Mouse (Mus musculus) retina, postnatal 1 day (tissue): ENCODE results near the gene Gm266.

Experiments
- DNase-seq: peaks from one replicate; pipeline ENCODE4 v3.0.0-alpha.2; 2012

Gm266 gene

GRCm38 (mm10) chr12:111451561-111451960 is 34.1 kb downstream of the Gm266 start:
- no peak for DNase-seq

DNA sequence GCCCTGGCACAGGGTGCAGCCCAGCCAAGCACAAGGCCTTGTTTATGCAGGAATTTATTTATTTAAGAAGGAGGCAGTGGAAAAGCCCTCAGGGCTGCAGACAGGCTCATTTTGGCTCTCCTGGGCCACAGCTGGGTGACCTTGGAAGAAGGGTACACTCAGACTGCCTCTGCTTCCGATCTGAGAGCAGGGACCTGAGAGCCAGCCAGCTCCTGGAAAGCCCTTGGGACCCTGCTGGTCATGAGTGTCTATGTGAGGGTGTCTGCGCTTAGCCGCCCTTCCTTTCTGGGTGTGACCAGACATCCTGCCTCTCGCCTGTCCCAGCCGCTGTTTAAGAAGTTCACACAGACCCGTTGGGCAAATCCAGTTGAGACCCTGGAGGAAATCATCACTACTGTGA is 35.3 kb downstream of the Gm266 start:
- no peak for DNase-seq

DNA sequence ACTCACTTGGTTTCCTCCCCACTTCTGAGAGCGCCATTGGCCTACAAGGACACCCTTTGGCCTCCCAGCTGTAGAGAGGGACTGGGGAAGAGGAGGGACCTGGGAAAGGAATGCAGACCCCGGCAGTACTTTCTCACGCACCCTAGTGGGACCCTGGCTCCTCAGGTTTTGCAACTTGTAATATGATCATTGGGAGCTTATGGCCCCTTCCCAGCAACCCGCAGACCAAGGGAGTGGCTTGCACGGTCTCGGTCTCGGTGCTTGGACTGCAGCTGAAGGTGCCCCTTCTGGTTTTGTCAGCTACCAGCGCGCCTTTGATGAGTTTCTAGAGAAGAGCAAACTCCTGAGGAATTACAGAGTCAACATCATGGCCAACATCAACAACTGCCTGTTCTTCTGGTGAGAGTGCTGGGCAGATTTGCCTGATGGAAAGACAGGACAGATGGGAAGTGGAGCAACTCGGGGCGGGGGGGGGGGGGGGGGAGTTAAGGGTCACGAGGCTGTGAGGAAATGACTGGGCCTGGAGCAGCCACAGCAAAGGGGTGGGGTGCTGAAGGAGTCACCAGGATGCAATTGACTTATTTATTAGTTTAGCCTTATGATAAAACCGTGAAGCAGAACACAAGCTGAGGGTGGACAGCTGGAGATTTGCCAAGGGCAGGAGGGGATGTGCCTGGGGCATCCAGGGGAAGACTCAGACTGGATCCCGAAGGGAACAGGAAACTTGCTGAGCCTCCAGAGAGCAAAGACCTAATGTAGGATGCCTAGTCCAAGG is 36.5 kb downstream of the Gm266 start:
- DNase-seq: no peak

- DNase-seq: no peak
Observed at GRCm38 (mm10) chr12:111447898-111448760, 37.5 kb downstream of the Gm266 start.

DNA sequence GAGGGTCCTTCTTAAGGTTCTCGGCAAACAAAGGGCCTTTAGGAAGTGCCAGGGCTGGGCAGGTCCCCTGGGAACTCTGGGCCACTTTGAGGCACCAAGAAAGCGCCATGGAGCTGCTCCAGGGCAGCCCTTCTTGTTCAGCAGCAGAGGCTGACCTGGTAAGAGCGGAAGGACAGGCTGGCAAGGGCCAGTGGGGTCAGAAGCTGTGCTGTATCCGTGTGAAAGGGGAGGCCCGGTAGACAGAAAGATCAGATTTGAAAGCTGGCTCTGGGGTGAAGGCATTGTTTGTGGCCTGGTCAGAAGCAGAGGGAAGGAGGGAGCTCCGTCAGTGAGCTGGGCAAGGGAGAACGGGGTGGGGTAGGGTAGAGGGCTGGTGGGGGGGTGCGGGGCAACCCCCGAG is 38.3 kb downstream of the Gm266 start:
- no peak for DNase-seq

DNA sequence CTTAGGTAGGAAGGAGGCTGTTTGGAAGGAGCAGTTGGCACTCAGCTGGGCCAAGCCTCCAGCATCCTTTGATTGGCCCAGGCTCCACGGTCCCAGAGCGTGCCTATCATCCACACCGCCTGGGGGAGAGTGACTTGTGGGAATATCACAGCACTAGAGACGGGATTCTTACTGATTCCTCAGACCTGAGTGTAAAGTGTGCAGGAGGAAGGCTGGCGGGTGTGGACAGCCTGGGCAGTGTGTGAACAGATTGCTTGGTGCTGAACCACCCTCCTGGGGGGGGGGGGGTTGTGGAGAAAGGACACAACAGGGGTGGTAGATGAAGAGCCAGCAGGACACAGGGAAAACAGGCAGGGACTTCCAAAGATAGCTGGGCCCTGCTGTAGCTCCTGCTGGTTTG is 38.9 kb downstream of the Gm266 start:
- DNase-seq: no peak

DNA sequence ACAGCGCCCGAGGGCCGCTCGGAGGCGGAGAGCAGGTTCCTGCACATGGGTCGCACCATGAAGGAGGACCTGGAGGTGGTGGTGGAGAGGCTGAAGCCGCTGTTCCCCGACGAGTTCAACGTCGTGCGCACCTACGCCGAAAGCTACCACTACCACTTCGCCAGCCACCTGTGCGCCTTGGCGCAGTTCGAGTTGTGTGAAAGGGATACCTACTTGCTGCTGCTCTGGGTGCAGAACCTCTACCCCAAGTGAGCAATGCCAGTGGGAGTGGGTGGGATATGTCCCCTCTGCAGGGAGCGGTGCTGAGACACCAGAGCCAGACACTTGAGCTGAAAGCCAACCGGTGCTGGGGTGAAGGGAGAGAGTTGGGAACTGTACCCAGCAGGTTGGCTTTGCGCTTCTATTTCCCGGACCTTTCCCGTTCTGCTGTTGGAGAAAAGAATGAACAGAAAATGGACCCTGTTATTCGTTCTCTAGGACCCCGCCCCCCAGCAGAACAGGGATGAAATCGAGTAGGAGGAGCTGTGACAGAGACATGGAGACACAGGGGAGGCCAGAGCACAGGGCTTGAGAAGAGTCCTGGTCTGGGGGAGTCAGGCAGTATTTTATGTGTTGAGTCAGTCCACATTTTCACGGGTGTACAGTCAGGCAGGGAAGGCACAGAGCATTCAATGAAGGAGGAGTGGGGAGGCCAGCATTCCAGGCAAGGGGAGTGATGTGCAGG is 39.6 kb downstream of the Gm266 start:
- DNase-seq: no peak

- DNase-seq: no peak
Observed at GRCm38 (mm10) chr12:111445161-111445889, 40.3 kb downstream of the Gm266 start.

DNA sequence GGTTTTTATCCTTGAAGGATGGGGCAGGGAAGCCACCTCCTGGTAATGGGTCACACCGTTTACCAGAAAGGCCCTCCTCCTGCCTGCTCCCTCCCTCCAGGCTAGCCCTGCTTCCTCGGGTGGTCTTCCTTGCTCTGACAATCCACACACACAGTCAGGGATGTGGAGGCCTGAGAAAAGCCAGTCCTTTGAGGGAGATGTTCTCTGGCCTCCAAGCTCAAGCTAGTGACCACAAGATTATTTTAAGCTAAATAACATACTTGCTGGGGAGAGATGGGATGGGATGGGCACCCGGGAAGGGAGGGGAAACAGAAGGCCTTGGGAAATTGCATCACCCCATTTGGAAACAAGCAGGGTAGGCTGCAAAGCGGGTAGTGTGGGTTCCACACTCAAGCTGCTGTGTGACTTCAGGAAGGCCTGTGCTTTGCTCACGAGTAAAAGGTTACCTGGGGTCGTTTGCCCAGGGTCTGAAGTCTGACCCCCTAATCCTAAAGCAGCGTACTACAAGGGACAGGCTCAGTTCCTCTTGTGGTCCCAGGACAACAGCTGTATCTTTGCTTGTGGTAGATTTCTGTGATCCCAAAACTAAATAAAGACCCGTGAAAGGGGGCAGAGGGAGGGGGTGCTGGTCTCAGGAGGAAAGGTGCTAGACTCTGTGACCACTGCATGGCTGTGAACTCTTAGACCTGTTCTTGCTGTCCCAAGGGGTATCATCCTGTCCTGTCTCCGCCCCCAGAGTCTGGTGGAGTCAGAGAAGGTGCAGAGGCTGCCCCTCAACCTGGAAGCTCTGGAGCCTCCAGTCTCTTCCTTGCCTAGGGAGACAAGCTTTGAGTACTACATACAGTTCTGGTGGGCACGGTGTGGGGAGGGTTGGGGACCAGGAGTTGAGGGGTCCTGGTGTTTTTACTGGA is 41.4 kb downstream of the Gm266 start:
- DNase-seq: no peak

DNA sequence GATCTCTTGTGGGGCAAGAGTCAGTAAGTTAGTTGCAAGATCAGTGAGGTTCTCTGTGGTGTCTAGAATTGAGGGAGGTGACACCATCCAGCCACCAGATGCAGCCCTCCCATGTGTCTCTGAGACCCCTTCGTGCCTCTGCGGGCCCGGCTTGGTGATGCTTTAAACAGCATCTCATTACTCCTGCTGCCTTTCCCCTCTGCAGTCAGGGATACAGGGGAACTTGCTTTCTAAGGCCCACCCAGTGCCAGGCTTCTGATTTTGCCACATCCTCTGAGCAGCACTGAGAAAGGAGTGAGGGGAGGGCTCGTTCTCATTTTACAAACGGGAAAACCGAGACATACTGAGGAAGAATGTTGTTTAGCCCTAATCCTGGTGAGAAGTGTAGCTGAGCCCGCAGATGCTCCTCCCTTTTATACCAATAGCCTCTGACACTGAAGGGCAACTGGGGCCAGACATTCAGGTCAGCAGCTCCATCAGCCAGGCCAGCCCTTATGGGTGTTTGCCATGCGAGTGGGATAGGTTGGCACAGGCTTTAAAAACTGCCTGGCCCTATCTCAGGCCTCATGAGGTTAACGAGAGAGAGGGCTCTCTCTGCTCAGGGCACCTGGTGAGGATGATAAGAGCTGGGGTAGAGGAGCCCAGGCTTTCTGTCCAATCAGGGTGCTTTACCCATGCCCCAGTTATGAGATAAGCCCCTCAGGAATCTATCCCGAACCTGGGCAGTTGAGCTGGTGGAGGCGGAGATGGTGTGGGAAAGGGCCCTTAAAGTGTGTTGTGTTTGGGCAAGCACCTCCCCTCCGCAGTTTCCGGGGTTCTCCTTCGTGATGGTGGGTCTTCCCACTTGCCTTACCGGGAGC is 42.4 kb downstream of the Gm266 start:
- DNase-seq: no peak

DNA sequence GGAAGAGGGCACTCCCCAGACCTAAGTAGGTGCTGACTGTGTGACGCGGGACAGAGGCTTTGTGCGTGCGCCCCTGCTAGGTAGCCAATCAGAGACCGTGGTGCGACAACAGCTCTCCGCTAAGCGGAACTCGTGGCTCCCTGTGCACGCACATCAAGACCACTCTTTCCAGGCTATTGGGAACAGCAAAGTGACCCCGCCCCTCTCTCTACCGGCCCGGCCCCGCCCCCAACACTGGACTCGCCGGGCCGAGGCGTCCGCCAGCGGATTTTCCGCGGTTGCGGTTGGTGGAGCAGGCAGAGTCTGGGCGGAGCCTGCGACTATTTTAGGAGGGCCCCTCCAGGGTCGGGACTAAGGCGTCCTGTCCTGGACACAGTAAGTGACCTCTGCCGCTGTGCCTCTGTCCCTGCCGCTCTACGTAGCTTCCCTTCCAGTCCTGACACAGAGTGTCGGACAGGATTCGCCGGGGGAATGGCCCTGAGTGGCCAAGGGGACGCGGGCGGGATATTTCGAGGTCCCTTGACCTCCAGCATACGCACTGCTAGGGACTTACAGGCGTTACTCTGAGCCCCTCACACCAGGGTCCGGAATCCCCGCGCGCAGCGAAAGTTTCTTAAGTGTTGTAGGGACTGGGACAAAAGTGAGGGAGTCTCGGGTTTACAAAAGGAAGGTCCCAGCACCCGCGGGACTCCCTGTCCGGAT is 43.2 kb downstream of the Gm266 start, which contains the start of gene Tnfaip2:
Gene Tnfaip2 (plus strand): TSS at position 161 of the 702 bp plus-strand sequence.
- DNase-seq: peak; percentile 75

DNA sequence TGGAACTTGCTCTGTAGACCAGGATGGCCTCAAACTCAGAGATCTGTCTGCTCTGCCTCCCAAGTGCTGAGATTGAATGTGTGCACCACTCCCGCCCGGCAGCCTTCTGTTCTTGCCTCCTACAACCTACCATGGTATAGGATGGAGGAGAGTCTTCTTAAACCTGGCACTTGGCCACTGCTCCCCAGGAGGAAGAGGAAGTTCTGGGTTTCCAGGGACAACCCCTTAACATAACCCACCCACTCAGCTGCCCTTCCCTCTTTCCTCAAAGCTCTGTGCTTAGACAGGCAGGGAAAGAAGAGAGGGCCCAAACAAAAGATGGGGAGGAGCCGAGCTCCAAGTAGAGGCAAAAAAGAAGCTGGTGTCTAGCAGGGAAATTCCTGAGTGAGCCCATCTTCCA is 44.1 kb downstream of the Gm266 start:
- DNase-seq: no peak

- DNase-seq: no peak
Observed at GRCm38 (mm10) chr12:111440701-111441373, 44.8 kb downstream of the Gm266 start.

DNA sequence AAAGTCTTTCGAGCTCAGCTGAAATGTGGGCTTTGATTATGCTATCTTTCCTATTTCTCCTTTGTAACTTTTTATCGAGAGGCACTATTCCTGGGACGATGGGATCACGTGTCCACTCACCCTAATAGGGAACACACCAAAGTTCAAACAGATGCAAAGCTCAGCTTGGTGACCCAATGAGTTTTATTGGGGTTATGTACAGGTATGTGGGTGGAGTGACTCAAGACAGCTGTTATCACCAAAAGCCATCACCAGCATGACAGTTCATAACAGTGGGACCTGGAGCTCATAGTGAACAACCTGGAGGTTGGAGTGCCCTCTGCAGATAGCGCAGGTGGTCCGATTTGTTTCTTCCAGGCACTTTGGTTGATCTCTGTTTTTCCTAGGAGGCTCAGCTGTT is 46.8 kb downstream of the Gm266 start:
- no peak for DNase-seq

DNA sequence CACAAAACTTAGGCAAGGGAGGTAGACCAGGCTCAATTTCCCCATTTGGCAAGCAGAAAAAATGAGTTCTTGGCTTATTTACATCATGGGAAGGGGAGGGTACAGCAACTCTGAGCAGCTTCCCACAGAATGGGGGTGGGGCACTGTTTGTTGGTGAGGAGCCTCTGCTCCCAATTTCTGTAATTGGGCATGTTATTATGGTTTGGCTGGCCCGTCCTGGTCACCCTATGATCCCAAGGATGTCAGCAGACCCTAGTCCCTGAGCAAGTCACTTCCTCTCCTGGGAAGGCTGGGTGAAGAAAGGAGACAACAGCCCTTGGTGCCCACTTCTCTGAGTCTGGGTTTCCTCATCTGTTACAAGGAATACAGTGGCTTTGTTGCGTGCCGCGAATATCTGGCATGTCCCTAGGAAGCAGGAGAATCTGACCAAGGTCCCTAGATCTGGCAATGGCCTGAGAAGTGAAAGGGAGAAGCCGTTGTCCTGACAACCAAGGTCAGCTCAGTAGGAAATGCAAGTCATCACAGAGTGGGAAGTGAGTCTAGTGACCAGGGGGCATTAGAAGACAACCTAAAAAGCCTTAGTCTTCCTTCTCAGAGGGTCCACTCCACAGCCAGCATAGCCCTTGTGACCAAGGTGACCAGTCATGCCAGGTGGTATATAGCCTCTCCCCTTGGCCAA is 48.3 kb downstream of the Gm266 start:
- DNase-seq: no peak

DNA sequence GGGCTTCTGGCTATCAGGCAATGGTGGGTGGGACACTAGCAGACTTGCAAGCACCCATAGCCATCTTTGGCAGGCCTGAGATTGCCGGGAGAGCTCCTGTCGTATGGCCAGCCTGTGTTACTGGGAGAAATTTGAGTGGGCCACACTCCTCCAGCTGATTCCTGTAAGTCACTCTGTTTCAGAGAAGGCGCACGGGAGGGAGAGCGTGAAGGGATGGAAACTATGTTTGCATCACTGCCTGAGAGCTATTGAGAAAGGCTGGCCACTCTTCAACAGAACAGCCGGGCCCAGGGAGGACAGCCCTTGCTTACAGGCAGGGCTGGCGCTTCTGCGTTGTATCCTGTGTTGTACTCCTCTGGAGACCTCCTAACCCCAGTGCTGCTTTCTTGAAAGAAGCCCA is 49.0 kb downstream of the Gm266 start:
- DNase-seq: no peak

GRCm38 (mm10) chr12:111436170-111436569 is 49.5 kb downstream of the Gm266 start:
- no peak for DNase-seq

GRCm38 (mm10) chr12:111434745-111435327 is 50.8 kb downstream of the Gm266 start:
- no peak for DNase-seq
